Mouse (Mus musculus): ENCODE measurements around the gene Ccdc33.

The Ccdc33 gene

DNA sequence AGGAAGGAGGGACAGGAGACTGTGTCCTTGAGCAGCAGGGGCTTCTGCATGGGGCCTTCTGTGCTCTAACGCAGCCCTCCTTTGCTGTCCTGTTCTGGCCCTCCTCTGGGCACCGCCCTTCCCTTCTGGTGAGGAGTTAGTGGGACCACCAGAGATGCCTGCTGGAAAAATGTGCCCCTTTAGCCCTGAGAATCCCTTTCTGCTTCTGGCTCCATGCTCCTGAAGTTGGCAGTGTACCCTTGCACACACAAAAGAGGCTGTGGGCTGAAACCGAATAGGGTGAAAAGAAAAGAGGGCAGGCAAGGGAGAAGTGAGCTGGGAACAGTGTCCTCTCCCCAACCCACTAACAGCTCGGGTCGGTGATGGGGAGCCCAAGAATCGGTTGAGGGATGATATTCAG lies 69.4 kb downstream of the Ccdc33 start:
- DNase-seq (ENCODE audit: low read depth, low spot score): no peak

DNA sequence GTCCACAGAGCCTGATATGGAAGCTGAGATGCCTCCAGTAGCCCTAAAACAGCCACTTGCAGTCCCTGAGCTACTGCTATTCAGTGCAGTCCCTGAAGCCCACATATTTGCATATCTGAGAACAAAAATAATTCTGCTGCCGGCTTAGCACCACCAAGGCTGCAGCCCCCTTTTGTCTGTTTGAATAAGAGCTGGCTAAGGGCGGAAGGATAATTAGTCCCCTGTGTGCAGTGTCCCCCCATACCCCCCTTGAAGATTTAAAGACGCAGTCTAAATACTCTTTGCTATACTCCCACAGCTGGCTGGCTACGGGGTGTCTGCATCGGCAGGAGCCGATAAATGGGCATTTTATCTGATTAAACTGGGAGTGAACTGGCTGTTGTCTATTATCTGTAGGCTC lies 70.0 kb downstream of the Ccdc33 start:
- DNase-seq (ENCODE audit: low read depth, low spot score): no peak

GRCm38 (mm10) chr9:58047061-58047460 lies 71.6 kb downstream of the Ccdc33 start:
- no peak for DNase-seq (ENCODE audit: low read depth, low spot score)

- no peak for DNase-seq (ENCODE audit: low read depth, low spot score)
Measured at GRCm38 (mm10) chr9:58045646-58046045, 73.0 kb downstream of the Ccdc33 start.

DNA sequence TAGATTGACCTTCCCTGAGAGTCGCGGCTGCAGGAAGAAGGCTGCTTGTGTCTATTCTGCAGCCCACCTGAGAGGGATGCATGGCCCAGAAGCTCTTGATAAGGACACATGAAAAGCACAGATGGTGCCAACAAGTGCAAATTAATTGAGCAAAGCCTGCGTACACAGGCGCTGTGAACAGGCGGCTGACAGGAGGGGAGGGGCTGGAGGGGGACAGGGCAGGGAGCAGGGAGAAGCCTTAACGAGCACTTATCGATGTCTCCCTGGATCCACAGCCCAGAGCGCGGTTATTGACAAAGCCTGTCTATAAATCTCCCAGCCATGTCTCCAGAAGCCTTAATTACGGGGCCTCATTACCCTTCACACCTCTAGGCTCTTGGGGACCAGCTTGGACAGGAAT lies 73.8 kb downstream of the Ccdc33 start:
- DNase-seq (ENCODE audit: low read depth, low spot score): no peak

DNA sequence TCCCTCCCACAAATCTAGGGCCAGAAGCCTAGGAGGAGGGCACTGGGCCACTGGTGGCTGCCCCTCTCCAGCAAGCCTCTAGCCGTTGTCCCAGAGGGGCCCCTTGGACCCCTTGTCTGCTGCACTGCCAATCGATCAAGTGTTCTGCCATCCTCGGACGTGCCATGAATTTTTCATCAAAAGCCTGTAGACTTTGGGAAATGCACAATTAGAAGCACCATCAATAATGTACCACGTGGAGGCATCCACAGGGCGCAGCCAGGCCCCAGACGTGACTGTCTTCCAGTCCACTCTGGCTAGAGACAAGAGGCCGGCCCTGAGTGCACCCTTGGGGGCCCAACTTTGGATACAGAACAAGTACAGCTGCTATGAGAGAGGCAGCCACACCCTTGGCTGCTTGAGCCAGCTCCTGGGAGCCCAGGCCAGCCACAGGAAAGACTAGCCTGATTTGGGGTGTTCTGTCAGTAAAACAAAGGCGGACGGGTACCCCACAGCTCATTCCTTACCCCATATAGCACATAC lies 75.1 kb downstream of the Ccdc33 start:
- no peak for DNase-seq (ENCODE audit: low read depth, low spot score)

DNA sequence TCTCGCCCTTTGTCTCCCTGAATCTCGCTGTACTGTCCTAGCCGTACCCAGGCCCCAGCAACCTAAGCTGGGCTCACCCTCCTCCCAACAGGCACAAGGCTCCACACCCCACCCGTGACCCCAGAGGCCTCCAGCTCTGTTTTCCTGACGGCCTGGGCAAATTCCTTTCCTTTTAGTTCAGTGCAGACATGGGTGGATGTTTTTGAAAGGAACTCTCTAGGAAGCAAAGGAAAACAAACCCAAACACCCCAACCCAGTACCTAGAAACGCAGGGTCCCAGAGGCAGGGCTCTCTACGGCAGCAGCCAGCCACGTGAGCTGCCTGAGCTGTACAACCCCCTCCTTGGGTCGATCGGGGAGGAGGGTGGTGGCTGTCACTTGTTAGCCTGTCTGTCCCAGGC lies 76.2 kb downstream of the Ccdc33 start:
- DNase-seq (ENCODE audit: low read depth, low spot score): no peak

DNA sequence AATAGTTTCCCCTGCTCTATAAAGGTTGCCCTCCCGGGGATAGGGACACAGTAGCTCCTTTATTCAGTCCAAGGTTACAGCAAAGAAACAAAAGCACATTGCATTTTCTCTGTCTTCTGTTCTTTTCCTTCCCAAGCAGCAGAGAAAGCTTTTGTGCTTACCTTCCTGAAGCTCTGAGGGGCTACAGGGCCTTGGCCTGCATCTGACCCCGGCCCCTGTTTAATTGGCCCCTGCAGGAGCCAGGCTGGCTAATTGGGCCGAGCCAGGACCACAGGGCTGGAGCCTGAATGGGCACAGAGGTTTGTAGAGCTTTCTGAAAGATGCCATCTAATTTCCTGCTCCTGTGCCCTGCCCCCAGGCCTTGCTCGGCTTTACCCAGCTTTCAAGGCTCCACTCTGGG lies 77.6 kb downstream of the Ccdc33 start:
- no peak for DNase-seq (ENCODE audit: low read depth, low spot score)

DNA sequence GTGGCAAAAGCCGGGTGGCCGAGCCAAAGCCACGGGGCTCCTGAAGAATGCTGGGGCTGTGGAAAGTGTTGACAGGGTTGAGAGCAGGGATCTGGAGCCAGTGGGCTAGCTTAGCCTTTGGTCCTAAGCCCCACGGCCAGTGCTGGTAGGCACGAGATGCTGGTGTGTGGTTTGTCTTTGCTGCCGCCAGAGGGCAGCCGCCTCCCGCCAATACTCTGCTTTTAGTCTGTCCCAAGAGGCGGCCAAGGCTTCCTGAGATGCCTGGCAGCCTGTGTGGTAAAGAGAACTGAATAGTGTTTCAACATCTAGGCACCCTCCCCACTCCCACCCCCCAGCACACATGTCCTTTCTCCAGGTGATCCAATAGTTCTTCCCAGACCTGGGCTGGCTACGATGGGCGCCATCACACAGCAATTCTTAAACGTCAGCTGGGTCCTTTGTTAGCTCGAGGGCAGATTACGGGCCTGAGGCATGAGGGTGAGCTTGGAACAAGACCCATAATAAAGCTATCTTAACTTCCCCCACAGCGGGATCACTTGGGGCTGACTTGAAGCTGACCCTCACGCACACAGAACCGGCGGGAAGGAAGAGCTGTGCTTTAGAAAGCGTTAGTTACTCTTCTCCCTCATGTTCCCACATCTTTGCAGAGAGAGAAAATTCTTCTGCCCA lies 80.0 kb downstream of the Ccdc33 start:
- DNase-seq (ENCODE audit: low read depth, low spot score): no peak

GRCm38 (mm10) chr9:58036961-58037360 lies 81.7 kb downstream of the Ccdc33 start:
- DNase-seq (ENCODE audit: low read depth, low spot score): no peak

DNA sequence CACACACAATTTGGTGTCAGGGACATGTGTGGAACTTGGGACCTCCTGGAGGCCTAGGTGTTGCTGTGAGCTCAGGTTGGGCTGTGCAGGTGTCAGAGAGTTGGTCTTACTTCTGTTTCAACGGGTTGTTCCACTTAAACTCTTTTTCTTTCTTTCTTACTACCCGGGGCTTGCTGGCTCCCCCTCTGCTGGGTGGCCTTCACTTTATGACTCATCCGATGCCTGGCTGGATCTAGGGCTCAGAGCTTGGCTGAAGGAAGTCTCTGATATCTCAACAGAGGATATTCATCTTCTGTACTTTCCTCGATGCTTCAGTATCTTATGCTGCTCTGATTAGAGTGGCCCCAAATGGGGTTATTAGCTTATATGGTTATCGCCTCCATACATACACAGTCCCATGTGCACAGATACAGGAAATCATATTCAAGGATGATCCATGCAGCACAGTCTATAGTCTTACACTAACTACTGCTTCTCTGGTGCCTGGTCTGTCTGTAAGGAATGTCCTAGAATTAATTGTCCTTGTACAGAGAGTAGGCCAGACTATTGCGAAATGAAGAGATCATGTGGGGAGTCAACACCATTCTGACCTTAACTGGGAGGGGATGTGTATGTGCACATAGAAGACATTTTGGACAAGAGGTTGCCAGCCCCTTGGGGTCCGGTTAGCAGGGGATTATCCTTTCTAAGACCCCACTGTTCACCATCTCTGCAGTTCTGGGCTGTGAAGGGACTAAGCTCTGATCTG lies 82.5 kb downstream of the Ccdc33 start:
- DNase-seq (ENCODE audit: low read depth, low spot score): no peak

GRCm38 (mm10) chr9:58035519-58035918 lies 83.1 kb downstream of the Ccdc33 start:
- DNase-seq (ENCODE audit: low read depth, low spot score): peak; percentile 80

- no peak for DNase-seq (ENCODE audit: low read depth, low spot score)
Measured at GRCm38 (mm10) chr9:58031895-58032294, 86.7 kb downstream of the Ccdc33 start.

DNA sequence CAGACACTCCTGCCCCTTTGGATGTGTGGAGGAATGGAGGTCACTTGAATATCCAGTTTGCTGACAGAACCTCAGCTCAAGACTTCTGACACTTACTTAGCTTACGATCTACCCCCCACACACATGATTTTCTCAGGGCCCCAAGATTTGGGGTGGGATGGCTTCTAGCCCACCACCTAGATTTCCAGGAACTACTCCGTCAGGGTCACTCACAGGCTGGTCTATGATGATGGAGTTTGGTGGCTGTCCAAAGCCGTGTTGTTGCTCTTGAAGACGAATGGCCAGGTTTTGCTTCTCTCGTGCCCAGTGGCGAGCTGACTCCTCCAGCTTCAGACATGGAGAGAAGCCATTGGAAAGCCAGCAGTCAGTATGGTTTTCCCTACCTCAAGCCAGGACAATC lies 89.0 kb downstream of the Ccdc33 start:
- no peak for DNase-seq (ENCODE audit: low read depth, low spot score)

DNA sequence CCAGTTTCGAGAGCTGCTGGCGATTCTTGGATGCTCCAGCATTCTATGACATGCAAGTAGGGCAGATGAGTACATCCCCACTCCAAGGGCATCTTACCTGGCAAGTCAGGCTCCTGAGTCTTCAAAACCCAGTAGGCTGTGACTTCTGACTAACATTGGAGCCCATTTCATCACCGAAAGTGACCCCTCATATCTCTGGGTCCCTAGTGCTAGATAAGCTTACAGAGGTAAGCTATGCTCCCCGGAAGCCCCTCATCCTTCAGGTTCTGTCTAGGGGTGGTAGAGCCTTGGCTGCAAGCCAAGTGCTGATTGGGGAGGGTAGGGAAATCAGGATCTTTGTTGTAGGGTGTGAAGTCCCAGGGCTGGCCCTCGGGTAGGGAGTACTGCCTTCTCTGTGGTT lies 89.8 kb downstream of the Ccdc33 start:
- DNase-seq (ENCODE audit: low read depth, low spot score): no peak

DNA sequence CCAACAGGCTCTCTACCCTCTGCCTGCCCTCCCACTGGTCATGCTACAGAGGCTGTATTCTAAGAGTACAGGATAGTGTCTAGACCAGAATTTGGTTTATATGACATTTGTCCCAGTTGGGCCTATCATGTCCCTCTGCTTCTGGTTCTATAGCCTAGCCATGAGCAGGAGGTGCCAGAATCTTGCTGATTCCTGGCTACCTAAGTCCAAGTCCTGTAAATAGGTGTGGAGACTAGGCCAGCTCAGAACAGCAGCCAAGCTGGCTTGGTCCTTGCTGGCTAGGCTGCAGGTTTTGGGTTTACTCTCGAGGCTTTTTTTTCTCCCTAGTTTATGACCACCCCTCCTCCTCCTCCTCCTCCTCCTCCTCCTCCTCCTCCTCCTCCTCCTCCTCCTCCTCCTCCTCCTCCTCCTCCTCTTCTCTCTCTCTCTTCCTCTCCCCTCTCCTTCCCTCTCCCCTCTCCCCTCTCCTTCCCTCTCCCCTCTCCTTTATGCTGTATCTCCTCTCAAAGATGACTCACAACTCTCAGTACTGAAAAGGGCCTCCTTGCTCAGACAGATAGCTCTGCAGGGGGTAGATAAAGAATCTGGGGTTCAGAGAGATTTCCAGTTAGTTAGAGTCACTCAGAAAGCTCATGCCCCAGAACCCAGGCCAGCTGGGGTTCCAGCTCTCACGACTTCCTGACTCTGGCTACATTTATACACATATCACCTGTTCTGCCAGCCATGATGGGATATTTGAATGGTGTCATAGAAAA lies 91.0 kb downstream of the Ccdc33 start:
- DNase-seq (ENCODE audit: low read depth, low spot score): no peak

DNA sequence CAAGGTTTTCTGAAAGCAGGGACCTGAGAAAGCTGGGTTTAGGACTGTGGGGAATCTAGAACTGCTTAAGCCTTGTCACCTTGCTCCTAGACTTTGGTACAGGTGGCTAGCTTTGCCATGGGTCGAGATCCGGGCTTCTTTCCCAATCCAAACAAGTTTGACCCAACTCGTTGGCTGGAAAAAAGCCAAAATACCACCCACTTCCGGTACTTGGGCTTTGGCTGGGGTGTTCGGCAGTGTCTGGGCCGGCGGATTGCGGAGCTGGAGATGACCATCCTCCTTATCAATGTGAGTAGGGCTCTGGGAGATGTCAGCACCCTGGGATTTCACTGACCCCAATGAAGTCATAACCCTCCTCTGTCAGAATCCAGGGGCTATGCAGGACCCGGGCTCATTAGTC lies 92.6 kb downstream of the Ccdc33 start:
- no peak for DNase-seq (ENCODE audit: low read depth, low spot score)

GRCm38 (mm10) chr9:58018385-58018784 lies 100.2 kb downstream of the Ccdc33 start:
- no peak for DNase-seq (ENCODE audit: low read depth, low spot score)

DNA sequence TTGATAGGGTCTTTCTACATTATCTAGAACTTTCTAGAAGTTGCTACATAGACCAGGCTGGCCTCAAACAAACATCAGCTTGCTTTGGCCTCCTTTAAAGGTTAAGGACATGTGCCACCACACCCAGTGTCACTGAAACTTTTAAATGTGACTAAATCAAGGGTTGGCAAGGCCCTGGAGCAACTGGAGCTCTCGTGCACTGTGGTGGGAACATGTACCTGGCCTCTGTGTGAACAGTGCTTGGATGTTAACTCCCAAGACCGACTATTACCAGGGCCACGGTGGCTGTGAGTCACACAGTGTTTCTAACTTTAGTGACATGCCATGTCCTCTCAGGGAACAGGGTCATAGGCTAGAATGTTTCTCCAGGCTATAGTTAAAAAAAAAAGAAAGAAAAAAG lies 101.7 kb downstream of the Ccdc33 start:
- DNase-seq (ENCODE audit: low read depth, low spot score): no peak

DNA sequence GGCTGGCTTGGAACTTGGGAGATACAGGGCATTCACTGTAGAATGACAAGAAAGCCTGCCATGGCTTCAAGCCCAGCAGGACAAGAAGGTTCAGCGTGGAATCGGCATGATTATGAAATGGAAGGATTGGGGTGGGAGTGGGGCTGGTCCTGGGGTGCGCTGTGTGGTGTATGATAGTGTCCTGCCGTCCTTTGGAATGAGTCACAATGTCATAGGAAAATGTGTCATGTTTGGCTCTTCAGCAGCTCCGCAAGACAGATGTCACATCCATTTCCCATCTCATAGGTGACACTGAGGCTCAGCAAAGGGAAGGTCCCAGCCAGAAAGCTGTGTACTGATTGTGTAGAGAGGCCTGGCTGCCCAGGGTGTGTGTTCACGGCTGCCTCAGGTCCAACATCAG lies 102.8 kb downstream of the Ccdc33 start:
- DNase-seq (ENCODE audit: low read depth, low spot score): no peak

- DNase-seq (ENCODE audit: low read depth, low spot score): no peak
Measured at GRCm38 (mm10) chr9:58014393-58015160, 104.0 kb downstream of the Ccdc33 start.

DNA sequence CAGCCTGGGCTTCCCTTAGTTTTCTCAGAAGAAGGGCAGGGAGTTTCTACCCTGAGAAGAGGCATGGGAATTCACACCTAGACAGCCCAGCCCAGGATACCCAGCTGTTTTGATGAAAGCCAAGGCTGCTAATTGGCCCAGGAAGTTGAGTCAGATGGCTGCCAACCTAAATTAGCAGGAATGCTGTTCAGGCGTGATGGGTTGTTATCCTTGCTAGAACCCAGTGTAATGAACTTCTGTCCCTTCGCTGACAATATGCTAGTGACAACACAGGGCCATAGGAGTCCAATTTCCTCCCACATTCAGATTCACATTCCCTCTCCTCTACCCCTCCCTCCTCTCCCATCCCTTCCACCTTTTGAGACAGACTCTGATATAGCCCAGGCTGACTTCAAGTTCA lies 105.7 kb downstream of the Ccdc33 start:
- DNase-seq (ENCODE audit: low read depth, low spot score): no peak
